Mouse (Mus musculus) ES-E14 (cell line): ENCODE data around the gene C1ql4. TPM values are rescaled to one million over a fixed set of nuclear protein-coding genes. Genes with fewer than 3 reads are reported as not detected.

ENCODE experiments used
- DNase-seq: peaks from one replicate; pipeline ENCODE4 v3.0.0-alpha.2; 2013; ENCODE audit warnings: low read depth, low spot score
- H3K27ac ChIP-seq: 2 replicates; pipeline ENCODE4 v1.5.1; 2012; ENCODE audit warnings: low read depth, mild to moderate bottlenecking, low read length, moderate library complexity, mixed read lengths; ENCODE audit not compliant: poor library complexity, insufficient read depth, severe bottlenecking
- H3K36me3 ChIP-seq: 2 replicates; pipeline ENCODE4 v1.6.1; 2012; ENCODE audit warnings: mild to moderate bottlenecking, low read length, moderate library complexity, mixed read lengths; ENCODE audit not compliant: control insufficient read depth, poor library complexity, insufficient read depth, severe bottlenecking
- H3K4me1 ChIP-seq, 2 experiments: fragments of 150-350 bp in 1 of 2; sonication (generic) in 1 of 2; 2 replicates each; pipeline ENCODE4 v1.6.1; 2012; ENCODE audit warnings: low read length in 2 of 2, mild to moderate bottlenecking in 1 of 2, mixed read lengths in 1 of 2; ENCODE audit not compliant: control insufficient read depth in 2 of 2, insufficient read depth in 2 of 2, poor library complexity in 1 of 2
- H3K4me3 ChIP-seq, 2 experiments: fragments of 150-350 bp in 1 of 2; sonication (generic) in 1 of 2; 2 replicates each; pipeline ENCODE4 v1.5.1; 2012; ENCODE audit warnings: low read length in 2 of 2, low read depth in 1 of 2, mild to moderate bottlenecking in 1 of 2, mixed read lengths in 1 of 2; ENCODE audit not compliant: insufficient read depth in 1 of 2, poor library complexity in 1 of 2, severe bottlenecking in 1 of 2
- H3K9ac ChIP-seq: 2 replicates; pipeline ENCODE4 v1.6.1; 2012; ENCODE audit warnings: low read depth, mild to moderate bottlenecking, low read length, mixed read lengths; ENCODE audit not compliant: poor library complexity, insufficient read depth, severe bottlenecking
- H3K9me3 ChIP-seq: fragments of 150-350 bp; sonication (generic); 2 replicates; pipeline ENCODE4 v1.6.1; 2012; ENCODE audit warnings: low read depth, mild to moderate bottlenecking, low read length; ENCODE audit not compliant: control insufficient read depth, insufficient read depth
- CHD2 ChIP-seq: IDR thresholded peaks from 2 replicates; pipeline ENCODE4 v1.6.1; 2014; ENCODE audit warnings: mild to moderate bottlenecking, low read depth, low read length, inconsistent platforms
- HCFC1 ChIP-seq: IDR thresholded peaks from 2 replicates; pipeline ENCODE4 v1.6.1; 2012; ENCODE audit warnings: low read length, inconsistent platforms, borderline replicate concordance; ENCODE audit not compliant: insufficient read depth
- MAFK ChIP-seq: IDR thresholded peaks from 2 replicates; pipeline ENCODE4 v1.6.1; 2014; ENCODE audit warnings: mild to moderate bottlenecking, low read depth, low read length, inconsistent platforms; ENCODE audit not compliant: insufficient read depth
- ZC3H11A ChIP-seq: IDR thresholded peaks from 2 replicates; pipeline ENCODE4 v1.6.1; 2012; ENCODE audit warnings: low read depth, mild to moderate bottlenecking, inconsistent platforms, low read length, borderline replicate concordance
- ZNF384 ChIP-seq: IDR thresholded peaks from 2 replicates; pipeline ENCODE4 v1.6.1; 2012; ENCODE audit warnings: low read depth, low read length, inconsistent platforms
- in situ Hi-C, 2 experiments: fragments of 600-800 bp; cut with MboI; formaldehyde crosslinking; loops; one replicate each; pipeline ENCODE4 v1.15.1; 2025; ENCODE audit warnings: low sequenced_read_pairs in 2 of 2, inconsistent platforms in 1 of 2; ENCODE audit not compliant: unreplicated experiment in 2 of 2
- total RNA-seq: library from RNA; depleted of rRNA; stranded (reverse); fragments of 300-350 nt; gene quantifications from 2 replicates; pipeline ENCODE4 v1.2.3, GENCODE M21; 2012

The C1ql4 gene
- total RNA-seq, 1 experiment: 3.7 TPM

GRCm38 (mm10) chr15:99105238-99105637 lies 17.6 kb upstream of the C1ql4 start:
- Histone ChIP-seq H3K9ac (no peak overlapping the region), H3K27ac (no peak overlapping the region), H3K36me3 (no peaks in the 10 kb centered on the region; the same call in 1 of the 2 replicates), H3K4me3 (no peak overlapping the region), H3K4me1 (peaks cover under 1 to 2% of the 10 kb centered on the region in 2 experiments; a peak in 1 of 4 replicates), H3K9me3 (no peaks in the 10 kb centered on the region)
- DNase-seq: no peak
- in situ Hi-C loops: no loop called here
- TF ChIP-seq MAFK: no peak
- no peak for TF ChIP-seq ZC3H11A
- no peak for TF ChIP-seq ZNF384
- no peak for TF ChIP-seq CHD2
- no peak for TF ChIP-seq HCFC1

- no peaks in the 10 kb centered on the region for H3K9me3 ChIP-seq
- H3K4me1 ChIP-seq: peaks cover 0 to 9% of the 10 kb centered on the region in 2 experiments; a peak in 2 of 4 replicates
- no peaks in the 10 kb centered on the region; the same call in 1 of the 2 replicates for H3K36me3 ChIP-seq
- H3K9ac ChIP-seq: no peak overlapping the region; the same call in 1 of the 2 replicates
- in situ Hi-C loops: loop anchor here (5.0 to 25.0 kb wide), 2 partner anchors 313 to 323 kb away; partner anchors contain the start of genes Wnt10b (in 2 of the 2) and Wnt1 (in 1 of the 2)
- no peak for TF ChIP-seq ZC3H11A
- H3K27ac ChIP-seq: no peak overlapping the region
- peak overlapping the region in 1 of 2 experiments; percentile 37; a peak in 1 of 4 replicates for H3K4me3 ChIP-seq
- DNase-seq: no peak
These were observed 12.4 kb upstream of the C1ql4 start for GRCm38 (mm10) chr15:99099984-99100383.

GRCm38 (mm10) chr15:99099139-99099556 lies 11.5 kb upstream of the C1ql4 start:
- DNase-seq: peak; percentile 70
- no peaks in the 10 kb centered on the region; the same call in 1 of the 2 replicates for H3K36me3 ChIP-seq
- peak overlapping the region; percentile 55 for H3K9ac ChIP-seq
- peaks cover 0 to 13% of the 10 kb centered on the region in 2 experiments; a peak in 2 of 4 replicates for H3K4me1 ChIP-seq
- TF ChIP-seq CHD2 (no peak), ZC3H11A (no peak), MAFK (0 out of 2 replicates have a peak, but pooled peaks have one; percentile 16), ZNF384 (no peak)
- in situ Hi-C loops: loop anchor here (5.0 to 25.0 kb wide), 2 partner anchors 312 to 322 kb away; partner anchors contain the start of genes Wnt10b (in 2 of the 2) and Wnt1 (in 1 of the 2)
- H3K27ac ChIP-seq: no peak overlapping the region
- H3K9me3 ChIP-seq: no peaks in the 10 kb centered on the region
- H3K4me3 ChIP-seq: peak overlapping the region; percentile 37 to 67

- Histone ChIP-seq H3K27ac (no peak overlapping the region), H3K4me1 (peaks cover 0 to 13% of the 10 kb centered on the region in 2 experiments; a peak in 2 of 4 replicates), H3K36me3 (no peaks in the 10 kb centered on the region; the same call in 1 of the 2 replicates), H3K4me3 (peak overlapping the region; percentile 12 to 67; a peak in 2 of 4 replicates), H3K9me3 (no peaks in the 10 kb centered on the region), H3K9ac (no peak overlapping the region)
- TF ChIP-seq MAFK: no peak
- no peak for TF ChIP-seq ZNF384
- TF ChIP-seq CHD2: no peak
- no peak for TF ChIP-seq HCFC1
- no peak for TF ChIP-seq ZC3H11A
- in situ Hi-C loops: loop anchor here (5.0 to 25.0 kb wide), 2 partner anchors 311 to 321 kb away; partner anchors contain the start of genes Wnt10b (in 2 of the 2) and Wnt1 (in 1 of the 2)
- no peak for DNase-seq
These were observed 10.9 kb upstream of the C1ql4 start for GRCm38 (mm10) chr15:99098493-99098861.
